Comparison of ENCODE assay signal across 16 mouse cellular contexts in the genomic region with DNA sequence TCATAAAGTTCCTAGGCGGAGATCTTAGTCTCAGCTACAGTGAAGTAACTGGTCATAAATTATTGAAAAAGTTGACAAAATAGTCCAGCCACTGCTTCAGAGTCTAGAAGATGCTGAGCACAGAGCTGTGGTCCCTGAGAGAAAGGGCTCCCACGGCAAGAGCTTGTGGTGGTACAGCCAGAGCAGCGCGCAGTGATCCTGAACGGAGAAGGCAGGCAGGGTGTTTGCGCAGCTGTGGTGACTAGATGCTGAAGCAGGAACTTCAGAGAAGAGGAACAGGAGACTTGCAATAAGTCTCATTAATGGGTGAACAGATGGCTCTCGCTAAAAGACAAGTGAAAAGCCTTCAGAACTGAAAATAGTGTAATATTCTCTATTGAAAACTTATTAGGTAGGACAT.
A peak's percentile ranks its signal among the peaks of the same experiment; 100 is the strongest.
DNase-seq lines count a peak whose midpoint lies in the region; ATAC-seq and TF ChIP-seq lines count a peak whose summit lies in the region.
"Had no signal": no experiment of that assay in that cellular context is flagged by ENCODE, and none has a peak within 500 bp of the region (broad histone marks: within the 10 kb centered on the region; RNA-seq: fewer than 3 reads in every experiment).

No protein-coding gene starts in this region.

- TF ChIP-seq POLR2A in bone marrow macrophage, adult 2 months (IDR thresholded peaks at IDR 0.05; ENCODE audit: borderline replicate concordance, low read depth, low read length): no peak

- ATAC-seq in megakaryocyte, adult 5-6 weeks (ENCODE audit: poor library complexity, severe bottlenecking): peak; percentile 93
- no peak for ATAC-seq in erythroblast, adult 5-6 weeks (replicated peaks; ENCODE audit: low FRiP score, poor library complexity, severe bottlenecking)
- ATAC-seq: intestine, embryonic 15.5 days; midbrain, embryonic 16.5 days; Patski had no signal

- peak; percentile 28 to 34 for DNase-seq in B cell, adult 2 months
- DNase-seq in kidney, adult 9 months: peak; percentile 20
- no peak for DNase-seq in gastrocnemius, postnatal 14 days
- no peak for DNase-seq in urinary bladder, postnatal 4 days (ENCODE audit: low spot score in 2 of 2)
- DNase-seq: cerebellum, adult 9-11 months; lung, postnatal 14 days; retina, postnatal 1 day had no signal

- peaks cover 17% of the 10 kb centered on the region for H3K4me1 ChIP-seq in bone marrow macrophage, adult 2 months (ENCODE audit: control insufficient read depth, insufficient read depth, low read length)
- H3K4me1 ChIP-seq: forebrain, embryonic 12.5 days; neural tube, embryonic 13.5 days had no signal

- no peak for TF ChIP-seq CTCF in bone marrow macrophage, adult 2 months (IDR thresholded peaks at IDR 0.05; ENCODE audit: low read depth, low read length)

- peak overlapping the region; percentile 43 for H3K4me3 ChIP-seq in bone marrow macrophage, adult 2 months (ENCODE audit: insufficient read depth, low read length)
- H3K4me3 ChIP-seq: forebrain, embryonic 12.5 days; heart, embryonic 10.5 days; intestine, embryonic 15.5 days; neural tube, embryonic 13.5 days had no signal

- H3K27ac ChIP-seq in bone marrow macrophage, adult 2 months (ENCODE audit: insufficient read depth, low read depth, low read length): peak overlapping the region; percentile 42
- H3K27ac ChIP-seq: forebrain, embryonic 12.5 days; heart, embryonic 10.5 days; intestine, embryonic 15.5 days; neural tube, embryonic 13.5 days had no signal

- intact Hi-C loops in gastrocnemius, postnatal 14 days (cut with DNase I; ENCODE audit: low total_unique reads): no loop called here

Comparison
In these comparisons a context has a peak if more than half of its experiments do, and no peak if none do; other contexts are left out.
1. DNase-seq: peak in B cell, adult 2 months (2 of 2) and kidney, adult 9 months (single experiment); none in gastrocnemius, postnatal 14 days (single experiment) and urinary bladder, postnatal 4 days (0 of 2).